Mouse (Mus musculus): ENCODE measurements around the gene Hspe1.

DNA sequence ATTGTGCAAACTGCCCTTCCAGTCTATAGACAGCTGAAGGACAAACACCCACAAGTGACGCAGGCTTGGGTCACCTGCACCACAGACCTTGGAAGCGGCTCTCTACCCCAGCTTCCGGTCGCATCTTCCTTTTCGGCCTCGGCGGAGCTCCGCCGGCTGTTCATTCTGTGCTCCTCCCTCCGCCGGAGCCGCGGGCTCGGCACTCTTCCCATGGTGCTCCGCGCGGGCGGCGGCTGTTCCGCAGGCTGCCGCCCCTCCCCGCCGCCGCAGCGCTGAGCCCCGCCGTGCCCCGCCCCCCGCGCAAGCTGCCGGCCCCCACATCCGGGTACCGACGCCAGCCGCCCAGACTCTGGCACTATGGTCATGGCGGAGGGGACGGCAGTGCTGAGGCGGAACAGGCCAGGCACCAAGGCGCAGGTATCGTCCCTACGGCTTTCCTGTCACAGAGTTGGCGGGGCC is 43.0 kb downstream of the Hspe1 start, which contains the start of gene Mob4:
- TF ChIP-seq CTCF (IDR thresholded peaks at IDR 0.05) (no peak), POLR2A (IDR thresholded peaks at IDR 0.05; ENCODE audit: insufficient read depth, low read depth, low read length) (peak; percentile 90), EP300 (IDR thresholded peaks at IDR 0.05; ENCODE audit: insufficient read depth, low read depth, low read length) (peak; percentile 59; the same call in 1 of the 2 replicates)

Measured in heart, adult 2 months (tissue).